Mouse (Mus musculus) large intestine, adult 2 months (tissue): Measurements from ENCODE around the gene Agfg1. TPM values are rescaled to one million over a fixed set of nuclear protein-coding genes. Genes with fewer than 3 reads are reported as not detected.
"Not testable (repeated sequence)": the region's sequence is repeated elsewhere in the genome, so short reads cannot be mapped to it uniquely, and the experiment has no call there.

Source experiments
- DNase-seq: peaks from one replicate; pipeline ENCODE4 v3.0.0-alpha.2; 2012; ENCODE audit warnings: low read depth, low spot score
- WGBS: fragments of 180-500 bp; shearing (Covaris S2); methylation state at CpG from one replicate; pipeline ENCODE4 v1.1.7; 2018; 5-methylcytosine and 5-hydroxymethylcytosine counted together
- polyA plus RNA-seq: library from polyadenylated mRNA; depleted of rRNA; stranded (reverse); fragments of >200 nt; gene quantifications from 2 replicates; pipeline ENCODE4 v1.2.3, GENCODE M21; 2012; rRNA removed

Agfg1 gene
- polyA plus RNA-seq, 1 experiment = 35.2 TPM

GRCm38 (mm10) chr1:82879172-82879571, 39.9 kb downstream of the Agfg1 start:
- WGBS = 43% methylated on average over 2 of the region's 2 CpGs
- DNase-seq = no peak

GRCm38 (mm10) chr1:82880196-82880595, 40.9 kb downstream of the Agfg1 start:
- WGBS = 87% methylated on average over 8 of the region's 8 CpGs
- DNase-seq = no peak

- 92% methylated on average over 7 of the region's 7 CpGs for WGBS
These were observed 54.0 kb downstream of the Agfg1 start for GRCm38 (mm10) chr1:82893269-82893668.

GRCm38 (mm10) chr1:82900567-82900966, 61.3 kb downstream of the Agfg1 start:
- DNase-seq = no peak
- 91% methylated on average over 1 of the region's 1 CpGs for WGBS

More at GRCm38 (mm10) chr1:82893269-82893668, 54.0 kb downstream of the Agfg1 start:
- no peak for DNase-seq

GRCm38 (mm10) chr1:82901201-82901600, 61.9 kb downstream of the Agfg1 start:
- WGBS = 75% methylated on average over 3 of the region's 3 CpGs

GRCm38 (mm10) chr1:82905886-82906285, 66.6 kb downstream of the Agfg1 start:
- no peak for DNase-seq
- 83% methylated on average over 3 of the region's 3 CpGs for WGBS

More at GRCm38 (mm10) chr1:82901201-82901600, 61.9 kb downstream of the Agfg1 start:
- DNase-seq = no peak

- WGBS = 63% methylated on average over 3 of the region's 3 CpGs
These were observed 73.7 kb downstream of the Agfg1 start, which contains the start of gene A030005L19Rik for GRCm38 (mm10) chr1:82913025-82913424. TSS of gene A030005L19Rik (plus strand) at chr1:82913325.

GRCm38 (mm10) chr1:82913434-82913833, 74.2 kb downstream of the Agfg1 start:
- WGBS = 86% methylated on average over 5 of the region's 5 CpGs
- not testable (repeated sequence) for DNase-seq

More at GRCm38 (mm10) chr1:82913025-82913424, 73.7 kb downstream of the Agfg1 start, which contains the start of gene A030005L19Rik:
- DNase-seq = no peak

- WGBS = 75% methylated on average over 6 of the region's 6 CpGs
- no peak for DNase-seq
These were observed 85.4 kb downstream of the Agfg1 start, which contains the start of gene A030014E15Rik for GRCm38 (mm10) chr1:82924650-82925049. TSS of gene A030014E15Rik (plus strand) at chr1:82924917.

GRCm38 (mm10) chr1:82930558-82930957, 91.3 kb downstream of the Agfg1 start:
- DNase-seq = not testable (repeated sequence)
- 87% methylated on average over 3 of the region's 3 CpGs for WGBS

- WGBS = no CpG with 5 or more reads among the region's 6 CpGs
These were observed 92.0 kb downstream of the Agfg1 start, which contains the start of gene Gm6217 for GRCm38 (mm10) chr1:82931326-82931725. TSS of gene Gm6217 (minus strand) at chr1:82931399.

GRCm38 (mm10) chr1:82938666-82939065, 99.4 kb downstream of the Agfg1 start:
- WGBS = 91% methylated on average over 5 of the region's 5 CpGs
- no peak for DNase-seq

More at GRCm38 (mm10) chr1:82931326-82931725, 92.0 kb downstream of the Agfg1 start, which contains the start of gene Gm6217:
- DNase-seq = not testable (repeated sequence)

GRCm38 (mm10) chr1:82942505-82942904, 103.2 kb downstream of the Agfg1 start:
- not testable (repeated sequence) for DNase-seq
- whole genome bisulfite sequencing = 71% methylated on average over 2 of the region's 2 CpGs

GRCm38 (mm10) chr1:82943295-82943694, 104.0 kb downstream of the Agfg1 start, which contains the start of gene A030003K21Rik:
TSS of gene A030003K21Rik (minus strand) at chr1:82943388.
- DNase-seq = not testable (repeated sequence)
- no CpG with 5 or more reads among the region's 6 CpGs for WGBS

GRCm38 (mm10) chr1:82946029-82946428, 106.7 kb downstream of the Agfg1 start:
- 100% methylated on average over 2 of the region's 2 CpGs for WGBS
- not testable (repeated sequence) for DNase-seq

- DNase-seq = no peak
- 89% methylated on average over 2 of the region's 2 CpGs for WGBS
These were observed 109.3 kb downstream of the Agfg1 start for GRCm38 (mm10) chr1:82948601-82949000.

Other genes with a start within 250 kb of the Agfg1 start
- 30.8 and 40.5 TPM in 2 replicates for gene Mff, start 114.6 kb upstream of the Agfg1 start, polyA plus RNA-seq
- gene Tm4sf20, start 71.0 kb upstream of the Agfg1 start, polyA plus RNA-seq = 281 and 316 TPM in 2 replicates
- gene Gm47791, start 68.2 kb upstream of the Agfg1 start, polyA plus RNA-seq = not detected in 2 replicates
- gene A030005L19Rik, start 73.8 kb downstream of the Agfg1 start, polyA plus RNA-seq = 0.74 and 1.2 TPM in 2 replicates
- gene A030014E15Rik, start 85.4 kb downstream of the Agfg1 start, polyA plus RNA-seq = not detected in 2 replicates
- not detected in 2 replicates for gene Gm6217, start 91.9 kb downstream of the Agfg1 start, polyA plus RNA-seq
- gene A030003K21Rik, start 103.9 kb downstream of the Agfg1 start, polyA plus RNA-seq = not detected in 2 replicates
- gene Gm7544, start 116.5 kb downstream of the Agfg1 start, polyA plus RNA-seq = not detected in 2 replicates
- gene Gm47955, start 120.8 kb downstream of the Agfg1 start, polyA plus RNA-seq = not detected in 2 replicates
- not detected in 2 replicates for gene Gm47959, start 161.1 kb downstream of the Agfg1 start, polyA plus RNA-seq
- 0.12 and 0.60 TPM in 2 replicates for gene Slc19a3, start 199.0 kb downstream of the Agfg1 start, polyA plus RNA-seq
- not detected in 2 replicates for gene Krtap28-10, start 203.0 kb downstream of the Agfg1 start, polyA plus RNA-seq
- not detected in 2 replicates for gene Gm47969, start 205.4 kb downstream of the Agfg1 start, polyA plus RNA-seq
- not detected in 2 replicates for gene A030005K14Rik, start 219.9 kb downstream of the Agfg1 start, polyA plus RNA-seq
- not detected in 2 replicates for gene Krtap28-13, start 221.4 kb downstream of the Agfg1 start, polyA plus RNA-seq